Mouse (Mus musculus): ENCODE measurements around the gene Gstz1. TPM values are rescaled to one million over a fixed set of nuclear protein-coding genes. Genes with fewer than 3 reads are reported as not detected.
"Not testable (repeated sequence)": the region's sequence is repeated elsewhere in the genome, so short reads cannot be mapped to it uniquely, and the experiment has no call there.

The Gstz1 gene
- polyA plus RNA-seq, 1 experiment from 2014 or later = 44.8 TPM

- Histone ChIP-seq H3K4me2 (replicated peaks; ENCODE audit: low read depth, low read length) (no peak overlapping the region), H3K9me3 (ENCODE audit: control insufficient read depth, low read length) (no peaks in the 10 kb centered on the region), H3K4me1 (ENCODE audit: control insufficient read depth, insufficient read depth, low read length) (no peaks in the 10 kb centered on the region), H3K4me3 (ENCODE audit: low read length) (no peak overlapping the region), H3K27me3 (ENCODE audit: control insufficient read depth, insufficient read depth, low read length) (no peaks in the 10 kb centered on the region), H3K36me3 (ENCODE audit: control insufficient read depth, insufficient read depth, low read length) (0 out of 2 replicates have a peak, but pooled peaks cover 3% of the 10 kb centered on the region), H3K9ac (ENCODE audit: low read depth, low read length) (no peak overlapping the region), H3K27ac (ENCODE audit: low read depth, low read length) (no peak overlapping the region)
- no peak for ATAC-seq (ENCODE audit: low FRiP score, low TSS enrichment)
- 96% methylated on average over 4 of the region's 4 CpGs for WGBS
These were observed 30.7 kb downstream of the Gstz1 start for GRCm38 (mm10) chr12:87177631-87178030.

- no peak overlapping the region for H3K4me3 ChIP-seq (ENCODE audit: low read length)
- no peaks in the 10 kb centered on the region for H3K4me1 ChIP-seq (ENCODE audit: control insufficient read depth, insufficient read depth, low read length)
- H3K4me2 ChIP-seq (replicated peaks; ENCODE audit: low read depth, low read length) = no peak overlapping the region
- WGBS = 88% methylated on average over 3 of the region's 3 CpGs
- no peaks in the 10 kb centered on the region for H3K36me3 ChIP-seq (ENCODE audit: control insufficient read depth, insufficient read depth, low read length)
- H3K9me3 ChIP-seq (ENCODE audit: control insufficient read depth, low read length) = no peaks in the 10 kb centered on the region
- H3K27me3 ChIP-seq (ENCODE audit: control insufficient read depth, insufficient read depth, low read length) = no peaks in the 10 kb centered on the region
- no peak overlapping the region for H3K27ac ChIP-seq (ENCODE audit: low read depth, low read length)
- no peak overlapping the region for H3K9ac ChIP-seq (ENCODE audit: low read depth, low read length)
- no peak for ATAC-seq (ENCODE audit: low FRiP score, low TSS enrichment)
These were observed 46.0 kb downstream of the Gstz1 start for GRCm38 (mm10) chr12:87193008-87193407.

- Histone ChIP-seq H3K27ac (ENCODE audit: low read depth, low read length) (no peak overlapping the region), H3K9me3 (ENCODE audit: control insufficient read depth, low read length) (no peaks in the 10 kb centered on the region), H3K27me3 (ENCODE audit: control insufficient read depth, insufficient read depth, low read length) (no peaks in the 10 kb centered on the region), H3K9ac (ENCODE audit: low read depth, low read length) (no peak overlapping the region), H3K4me3 (ENCODE audit: low read length) (no peak overlapping the region), H3K4me2 (replicated peaks; ENCODE audit: low read depth, low read length) (no peak overlapping the region), H3K36me3 (ENCODE audit: control insufficient read depth, insufficient read depth, low read length) (no peaks in the 10 kb centered on the region), H3K4me1 (ENCODE audit: control insufficient read depth, insufficient read depth, low read length) (peaks cover 6% of the 10 kb centered on the region; the same call in 1 of the 2 replicates)
- no peak for ATAC-seq (ENCODE audit: low FRiP score, low TSS enrichment)
- WGBS = 78% methylated on average over 1 of the region's 1 CpGs
These were observed 48.1 kb downstream of the Gstz1 start for GRCm38 (mm10) chr12:87195069-87195468.

- Histone ChIP-seq H3K4me1 (ENCODE audit: control insufficient read depth, insufficient read depth, low read length) (peaks cover 6% of the 10 kb centered on the region; the same call in 1 of the 2 replicates), H3K36me3 (ENCODE audit: control insufficient read depth, insufficient read depth, low read length) (no peaks in the 10 kb centered on the region), H3K9ac (ENCODE audit: low read depth, low read length) (no peak overlapping the region), H3K9me3 (ENCODE audit: control insufficient read depth, low read length) (no peaks in the 10 kb centered on the region), H3K27me3 (ENCODE audit: control insufficient read depth, insufficient read depth, low read length) (no peaks in the 10 kb centered on the region), H3K4me2 (replicated peaks; ENCODE audit: low read depth, low read length) (no peak overlapping the region), H3K4me3 (ENCODE audit: low read length) (no peak overlapping the region), H3K27ac (ENCODE audit: low read depth, low read length) (no peak overlapping the region)
- no peak for ATAC-seq (ENCODE audit: low FRiP score, low TSS enrichment)
These were observed 49.3 kb downstream of the Gstz1 start for GRCm38 (mm10) chr12:87196310-87196709.

- Histone ChIP-seq H3K4me2 (replicated peaks; ENCODE audit: low read depth, low read length) (peak overlapping the region; percentile 95), H3K27ac (ENCODE audit: low read depth, low read length) (no peak overlapping the region), H3K4me1 (ENCODE audit: control insufficient read depth, insufficient read depth, low read length) (peaks cover 6% of the 10 kb centered on the region; the same call in 1 of the 2 replicates), H3K9ac (ENCODE audit: low read depth, low read length) (no peak overlapping the region), H3K4me3 (ENCODE audit: low read length) (peak overlapping the region; percentile 91), H3K36me3 (ENCODE audit: control insufficient read depth, insufficient read depth, low read length) (no peaks in the 10 kb centered on the region), H3K27me3 (ENCODE audit: control insufficient read depth, insufficient read depth, low read length) (no peaks in the 10 kb centered on the region), H3K9me3 (ENCODE audit: control insufficient read depth, low read length) (no peaks in the 10 kb centered on the region)
- WGBS = 53% methylated on average over 6 of the region's 6 CpGs
- ATAC-seq (ENCODE audit: low FRiP score, low TSS enrichment) = no peak
These were observed 51.8 kb downstream of the Gstz1 start for GRCm38 (mm10) chr12:87198792-87199191.

- Histone ChIP-seq H3K4me1 (ENCODE audit: control insufficient read depth, insufficient read depth, low read length) (peaks cover 6% of the 10 kb centered on the region; the same call in 1 of the 2 replicates), H3K4me3 (ENCODE audit: low read length) (peak within 1 kb of the TSS; percentile 91), H3K36me3 (ENCODE audit: control insufficient read depth, insufficient read depth, low read length) (no peaks in the 10 kb centered on the region), H3K4me2 (replicated peaks; ENCODE audit: low read depth, low read length) (peak within 1 kb of the TSS; percentile 95), H3K27me3 (ENCODE audit: control insufficient read depth, insufficient read depth, low read length) (no peaks in the 10 kb centered on the region), H3K27ac (ENCODE audit: low read depth, low read length) (peak within 1 kb of the TSS; percentile 30; the same call in 1 of the 2 replicates), H3K9me3 (ENCODE audit: control insufficient read depth, low read length) (no peaks in the 10 kb centered on the region), H3K9ac (ENCODE audit: low read depth, low read length) (peak within 1 kb of the TSS; percentile 89)
- WGBS = 1% methylated on average over 38 of the region's 38 CpGs
- peak; percentile 70; the same call in 1 of the 2 replicates for ATAC-seq (ENCODE audit: low FRiP score, low TSS enrichment)
These were observed 52.4 kb downstream of the Gstz1 start, which contains the start of gene Samd15 for GRCm38 (mm10) chr12:87199206-87199972. Gene Samd15, plus strand, starts transcription at chr12:87199723.

- H3K4me3 ChIP-seq (ENCODE audit: low read length) = peak within 1 kb of the TSS; percentile 91
- peak within 1 kb of the TSS; percentile 89 for H3K9ac ChIP-seq (ENCODE audit: low read depth, low read length)
- H3K27me3 ChIP-seq (ENCODE audit: control insufficient read depth, insufficient read depth, low read length) = no peaks in the 10 kb centered on the region
- peak within 1 kb of the TSS; percentile 95 for H3K4me2 ChIP-seq (replicated peaks; ENCODE audit: low read depth, low read length)
- H3K9me3 ChIP-seq (ENCODE audit: control insufficient read depth, low read length) = no peaks in the 10 kb centered on the region
- peak; percentile 95 for ATAC-seq (ENCODE audit: low FRiP score, low TSS enrichment)
- peak within 1 kb of the TSS; percentile 30; the same call in 1 of the 2 replicates for H3K27ac ChIP-seq (ENCODE audit: low read depth, low read length)
- WGBS = under 1% methylated on average over 49 of the region's 70 CpGs
- H3K36me3 ChIP-seq (ENCODE audit: control insufficient read depth, insufficient read depth, low read length) = no peaks in the 10 kb centered on the region
- H3K4me1 ChIP-seq (ENCODE audit: control insufficient read depth, insufficient read depth, low read length) = peaks cover 6% of the 10 kb centered on the region; the same call in 1 of the 2 replicates
These were observed 53.1 kb downstream of the Gstz1 start, which contains the start of gene Tmed8 for GRCm38 (mm10) chr12:87199973-87200586. Gene Tmed8, minus strand, starts transcription at chr12:87200454.

GRCm38 (mm10) chr12:87201694-87202093 lies 54.7 kb downstream of the Gstz1 start:
- ATAC-seq (ENCODE audit: low FRiP score, low TSS enrichment) = no peak
- 73% methylated on average over 5 of the region's 5 CpGs for WGBS
- Histone ChIP-seq H3K4me3 (ENCODE audit: low read length) (no peak overlapping the region), H3K4me1 (ENCODE audit: control insufficient read depth, insufficient read depth, low read length) (peaks cover 6% of the 10 kb centered on the region; the same call in 1 of the 2 replicates), H3K27me3 (ENCODE audit: control insufficient read depth, insufficient read depth, low read length) (no peaks in the 10 kb centered on the region), H3K9ac (ENCODE audit: low read depth, low read length) (no peak overlapping the region), H3K9me3 (ENCODE audit: control insufficient read depth, low read length) (no peaks in the 10 kb centered on the region), H3K27ac (ENCODE audit: low read depth, low read length) (no peak overlapping the region), H3K36me3 (ENCODE audit: control insufficient read depth, insufficient read depth, low read length) (no peaks in the 10 kb centered on the region), H3K4me2 (replicated peaks; ENCODE audit: low read depth, low read length) (no peak overlapping the region)

- H3K4me2 ChIP-seq (replicated peaks; ENCODE audit: low read depth, low read length); H3K4me1 ChIP-seq (ENCODE audit: control insufficient read depth, insufficient read depth, low read length); H3K36me3 ChIP-seq (ENCODE audit: control insufficient read depth, insufficient read depth, low read length); H3K4me3 ChIP-seq (ENCODE audit: low read length); H3K27me3 ChIP-seq (ENCODE audit: control insufficient read depth, insufficient read depth, low read length); H3K9ac ChIP-seq (ENCODE audit: low read depth, low read length); ATAC-seq (ENCODE audit: low FRiP score, low TSS enrichment); H3K9me3 ChIP-seq (ENCODE audit: control insufficient read depth, low read length); H3K27ac ChIP-seq (ENCODE audit: low read depth, low read length): not testable (repeated sequence)
- 88% methylated on average over 5 of the region's 5 CpGs for WGBS
These were observed 58.8 kb downstream of the Gstz1 start for GRCm38 (mm10) chr12:87205789-87206188.

Measured in kidney, embryonic 14.5 days (tissue).